Mouse (Mus musculus) forebrain, embryonic 10.5 days (tissue): ENCODE measurements around the gene Klf2. TPM values are rescaled to one million over a fixed set of nuclear protein-coding genes. Genes with fewer than 3 reads are reported as not detected.

Experiments used
- DNase-seq: peaks from one replicate; pipeline ENCODE4 v3.0.0-alpha.2; 2017; ENCODE audit warnings: low spot score; ENCODE audit errors: extremely low spot score
- H3K27ac ChIP-seq: fragments of 300-500 bp; sonication (generic); 2 replicates; pipeline ENCODE4 v1.5.1; 2016; ENCODE audit warnings: mild to moderate bottlenecking
- H3K27me3 ChIP-seq: fragments of 300-500 bp; sonication (generic); 2 replicates; pipeline ENCODE4 v1.6.1; 2016; ENCODE audit warnings: mild to moderate bottlenecking; ENCODE audit not compliant: poor library complexity, severe bottlenecking
- H3K36me3 ChIP-seq: fragments of 300-500 bp; sonication (generic); replicated peaks from 2 replicates; pipeline ENCODE4 v1.6.1; 2016; ENCODE audit warnings: mild to moderate bottlenecking, moderate library complexity
- H3K4me1 ChIP-seq: fragments of 300-500 bp; sonication (generic); 2 replicates; pipeline ENCODE4 v1.6.1; 2016
- H3K4me3 ChIP-seq: fragments of 300-500 bp; sonication (generic); 2 replicates; pipeline ENCODE4 v1.5.1; 2016; ENCODE audit warnings: mild to moderate bottlenecking, moderate library complexity
- H3K9me3 ChIP-seq: fragments of 300-500 bp; sonication (generic); 2 replicates; pipeline ENCODE4 v1.6.1; 2016; ENCODE audit warnings: mild to moderate bottlenecking, moderate library complexity
- WGBS: fragments of 180-500 bp; shearing (Covaris S2); methylation state at CpG from one replicate; pipeline ENCODE4 v1.1.7; 2016; 5-methylcytosine and 5-hydroxymethylcytosine counted together
- polyA plus RNA-seq: library from polyadenylated mRNA; unstranded; fragments of >200 nt; fragmentation: Nextera tagmentation; extraction: Ambion mirVana; gene quantifications from 2 replicates; pipeline ENCODE4 v1.2.1, GENCODE M21; 2016

Gene Klf2
- polyA plus RNA-seq, 1 experiment from 2014 or later: 2.6 TPM

DNA sequence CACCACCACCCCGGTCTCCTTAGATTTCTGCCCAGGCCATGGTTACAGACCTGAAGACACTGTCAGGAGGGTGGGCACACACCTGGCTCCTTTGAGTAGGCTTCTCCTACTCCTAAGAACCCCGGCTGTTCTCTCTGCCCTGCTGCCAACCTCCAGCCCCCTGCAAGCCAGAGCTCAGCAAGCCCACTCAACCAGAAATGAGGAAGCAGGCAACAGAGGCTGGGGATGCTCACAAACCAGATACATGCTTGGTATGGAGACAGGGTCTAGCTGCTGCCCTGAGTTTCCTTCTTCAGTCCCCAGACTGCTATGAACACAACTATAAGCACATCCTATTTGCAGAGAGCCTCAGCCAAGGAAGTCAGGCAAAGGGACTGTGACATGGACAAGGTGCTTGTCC is 29.3 kb downstream of the Klf2 start:
- WGBS: 92% methylated on average over 2 of the region's 2 CpGs
- no peaks in the 10 kb centered on the region for H3K27me3 ChIP-seq
- H3K9me3 ChIP-seq: no peaks in the 10 kb centered on the region
- no peaks in the 10 kb centered on the region for H3K4me1 ChIP-seq
- no peak overlapping the region for H3K27ac ChIP-seq
- H3K36me3 ChIP-seq: peaks cover 65% of the 10 kb centered on the region
- H3K4me3 ChIP-seq: no peak overlapping the region
- no peak for DNase-seq

DNA sequence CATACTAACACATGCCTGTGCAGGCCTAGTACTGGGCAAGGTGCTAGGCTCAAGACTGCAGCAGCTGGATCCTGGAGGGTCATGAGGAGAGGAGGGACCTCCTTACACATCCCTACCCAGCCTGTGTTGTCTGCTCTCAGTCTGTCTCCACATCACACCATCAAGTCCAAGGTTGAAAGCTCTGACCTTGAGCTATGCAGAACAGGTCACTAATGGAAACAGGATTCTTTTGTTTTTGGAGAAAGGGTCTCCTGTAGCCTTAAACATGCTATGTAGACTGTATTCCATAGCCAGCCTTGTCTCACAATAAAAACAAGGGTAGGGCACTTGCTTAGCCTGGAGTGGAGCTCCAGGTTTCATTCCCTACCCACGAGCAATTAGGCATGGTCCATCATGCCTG is 30.1 kb downstream of the Klf2 start:
- Histone ChIP-seq H3K9me3 (no peaks in the 10 kb centered on the region), H3K4me3 (no peak overlapping the region), H3K36me3 (peaks cover 70% of the 10 kb centered on the region), H3K27ac (no peak overlapping the region), H3K27me3 (no peaks in the 10 kb centered on the region), H3K4me1 (no peaks in the 10 kb centered on the region)
- WGBS: 92% methylated on average over 1 of the region's 1 CpGs
- no peak for DNase-seq

- WGBS: 93% methylated on average over 9 of the region's 9 CpGs
- Histone ChIP-seq H3K27ac (no peak overlapping the region), H3K9me3 (no peaks in the 10 kb centered on the region), H3K27me3 (no peaks in the 10 kb centered on the region), H3K4me1 (no peaks in the 10 kb centered on the region), H3K36me3 (peaks cover 71% of the 10 kb centered on the region), H3K4me3 (no peak overlapping the region)
- DNase-seq: no peak
These were observed 31.0 kb downstream of the Klf2 start for GRCm38 (mm10) chr8:72349838-72350237.

DNA sequence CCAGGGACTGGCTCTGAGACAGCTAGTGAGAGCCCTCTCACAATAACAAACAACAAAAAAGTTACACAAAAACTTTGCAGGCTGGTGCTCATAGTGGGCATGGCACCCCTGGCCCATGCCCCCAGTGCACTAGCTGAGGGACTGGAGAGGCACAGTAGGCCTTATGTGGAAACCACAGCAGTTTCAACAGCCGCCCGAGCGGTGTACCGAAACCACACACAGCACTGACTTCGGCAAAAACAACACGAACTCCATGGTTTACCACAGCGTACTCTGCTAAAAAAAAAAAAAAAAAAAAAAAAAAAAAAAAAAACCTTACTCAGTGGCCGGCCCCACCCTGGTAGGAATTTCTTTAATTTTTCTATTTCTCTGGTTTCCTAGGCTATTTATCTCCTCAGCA is 31.9 kb downstream of the Klf2 start:
- H3K36me3 ChIP-seq: peaks cover 71% of the 10 kb centered on the region
- no peak for DNase-seq
- WGBS: 95% methylated on average over 8 of the region's 8 CpGs

GRCm38 (mm10) chr8:72351405-72352005 is 32.7 kb downstream of the Klf2 start:
- DNase-seq: no peak
- no peak overlapping the region for H3K27ac ChIP-seq
- no peaks in the 10 kb centered on the region for H3K9me3 ChIP-seq
- H3K27me3 ChIP-seq: no peaks in the 10 kb centered on the region
- H3K4me3 ChIP-seq: no peak overlapping the region
- peaks cover 71% of the 10 kb centered on the region for H3K36me3 ChIP-seq
- 95% methylated on average over 7 of the region's 7 CpGs for WGBS
- no peaks in the 10 kb centered on the region for H3K4me1 ChIP-seq

More for the DNA sequence above, 31.9 kb downstream of the Klf2 start:
- Histone ChIP-seq H3K27me3 (no peaks in the 10 kb centered on the region), H3K4me3 (no peak overlapping the region), H3K9me3 (no peaks in the 10 kb centered on the region), H3K4me1 (no peaks in the 10 kb centered on the region), H3K27ac (no peak overlapping the region)

DNA sequence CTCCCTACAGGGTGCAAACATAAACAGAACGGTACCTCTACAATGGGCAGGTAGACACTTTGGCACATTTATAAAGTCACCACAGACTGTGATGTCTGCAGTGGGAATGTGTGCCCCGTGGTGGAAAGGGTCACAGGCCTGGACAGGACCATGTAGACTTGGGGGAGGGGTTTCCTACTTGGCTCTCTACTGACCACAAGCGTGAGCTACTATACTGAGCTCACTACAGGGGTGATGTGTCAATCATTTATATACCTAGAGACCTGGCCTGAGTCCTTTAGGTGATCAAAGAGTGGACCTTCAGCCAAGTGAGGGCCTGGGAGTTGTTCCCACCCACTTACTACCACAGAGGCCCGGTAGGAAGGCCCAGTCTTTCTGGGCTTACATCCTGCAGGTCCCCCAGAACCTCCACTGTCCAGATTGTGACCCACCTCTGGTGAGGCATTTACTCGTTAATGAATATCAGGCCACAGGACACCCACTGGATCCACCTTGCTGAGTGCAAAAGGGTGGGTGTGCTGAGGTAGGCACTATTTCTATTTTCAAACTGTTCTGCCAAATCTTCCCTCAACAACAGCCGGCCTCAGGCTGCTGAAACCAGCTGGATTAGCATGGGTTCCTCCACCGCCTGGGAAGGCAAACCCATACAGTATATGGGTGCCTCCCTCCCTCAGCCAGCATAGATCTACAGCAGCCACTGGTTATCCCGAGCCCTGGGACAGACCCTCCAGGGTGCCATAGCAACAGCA is 34.3 kb downstream of the Klf2 start:
- H3K4me3 ChIP-seq: no peak overlapping the region
- DNase-seq: no peak
- H3K36me3 ChIP-seq: peaks cover 72% of the 10 kb centered on the region
- 90% methylated on average over 8 of the region's 8 CpGs for WGBS
- no peak overlapping the region for H3K27ac ChIP-seq
- H3K27me3 ChIP-seq: no peaks in the 10 kb centered on the region
- H3K9me3 ChIP-seq: no peaks in the 10 kb centered on the region
- H3K4me1 ChIP-seq: no peaks in the 10 kb centered on the region

DNA sequence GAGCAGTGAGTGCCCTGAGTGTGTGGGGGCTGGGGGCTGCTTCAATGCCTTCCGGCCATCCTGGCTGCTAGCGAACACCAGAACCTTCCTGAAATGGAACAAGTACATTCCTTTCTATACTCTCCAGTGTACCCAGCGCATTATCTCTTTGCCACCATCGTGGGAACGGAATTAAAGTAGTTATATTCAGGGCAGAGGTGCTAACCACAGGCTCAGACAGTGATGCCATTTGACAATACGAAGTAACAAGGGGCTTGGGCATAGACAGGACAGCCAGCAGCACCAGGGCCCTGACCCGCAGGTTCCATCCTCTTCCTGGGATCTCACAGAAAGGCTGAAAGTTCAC is 34.8 kb downstream of the Klf2 start:
- H3K27me3 ChIP-seq: no peaks in the 10 kb centered on the region
- no peak overlapping the region for H3K4me3 ChIP-seq
- 91% methylated on average over 7 of the region's 7 CpGs for WGBS
- H3K4me1 ChIP-seq: no peaks in the 10 kb centered on the region
- no peak overlapping the region for H3K27ac ChIP-seq
- H3K9me3 ChIP-seq: no peaks in the 10 kb centered on the region
- H3K36me3 ChIP-seq: peaks cover 73% of the 10 kb centered on the region
- DNase-seq: no peak

- DNase-seq: no peak
- H3K9me3 ChIP-seq: no peaks in the 10 kb centered on the region
- no peak overlapping the region for H3K4me3 ChIP-seq
- no peaks in the 10 kb centered on the region for H3K4me1 ChIP-seq
- 79% methylated on average over 11 of the region's 11 CpGs for WGBS
- H3K27me3 ChIP-seq: no peaks in the 10 kb centered on the region
- no peak overlapping the region for H3K27ac ChIP-seq
- H3K36me3 ChIP-seq: peaks cover 76% of the 10 kb centered on the region
These were observed 35.4 kb downstream of the Klf2 start for GRCm38 (mm10) chr8:72354272-72354671.

- Histone ChIP-seq H3K9me3 (no peaks in the 10 kb centered on the region), H3K27me3 (no peaks in the 10 kb centered on the region), H3K27ac (no peak overlapping the region), H3K4me3 (no peak overlapping the region), H3K36me3 (peaks cover 99% of the 10 kb centered on the region), H3K4me1 (no peaks in the 10 kb centered on the region)
- no peak for DNase-seq
- 93% methylated on average over 3 of the region's 3 CpGs for WGBS
These were observed 37.8 kb downstream of the Klf2 start for GRCm38 (mm10) chr8:72356593-72356992.

- H3K27ac ChIP-seq: no peak overlapping the region
- no peaks in the 10 kb centered on the region for H3K4me1 ChIP-seq
- peaks cover 99% of the 10 kb centered on the region for H3K36me3 ChIP-seq
- no peak for DNase-seq
- no peak overlapping the region for H3K4me3 ChIP-seq
- H3K27me3 ChIP-seq: no peaks in the 10 kb centered on the region
- no peaks in the 10 kb centered on the region for H3K9me3 ChIP-seq
These were observed 41.3 kb downstream of the Klf2 start for GRCm38 (mm10) chr8:72360162-72360561.

- H3K27me3 ChIP-seq: no peaks in the 10 kb centered on the region
- H3K4me3 ChIP-seq: no peak overlapping the region
- H3K4me1 ChIP-seq: no peaks in the 10 kb centered on the region
- H3K27ac ChIP-seq: no peak overlapping the region
- H3K36me3 ChIP-seq: peaks cover 99% of the 10 kb centered on the region
- no peaks in the 10 kb centered on the region for H3K9me3 ChIP-seq
- WGBS: 96% methylated on average over 4 of the region's 4 CpGs
- no peak for DNase-seq
These were observed 43.9 kb downstream of the Klf2 start for GRCm38 (mm10) chr8:72362754-72363153.

DNA sequence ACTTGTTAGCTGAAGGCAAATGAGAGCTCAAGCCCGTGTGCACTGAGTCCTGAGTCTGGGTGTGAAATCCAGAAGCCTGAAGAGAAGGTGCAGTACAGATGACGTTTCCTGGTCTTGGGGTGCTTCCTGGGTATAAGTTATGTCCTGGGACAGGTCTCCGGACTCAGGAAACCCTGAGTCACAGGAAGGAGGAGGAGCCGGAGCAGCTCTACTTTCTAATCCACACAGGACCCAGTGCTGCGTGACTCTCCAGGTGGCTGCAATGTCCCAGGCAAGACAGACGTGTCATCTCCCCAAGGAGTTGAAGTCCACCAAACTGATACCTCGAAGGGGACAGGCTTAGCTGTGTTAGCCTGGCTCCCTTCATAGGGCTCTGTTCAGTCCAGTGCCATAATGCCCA is 44.6 kb downstream of the Klf2 start:
- Histone ChIP-seq H3K27ac (no peak overlapping the region), H3K4me1 (no peaks in the 10 kb centered on the region), H3K27me3 (no peaks in the 10 kb centered on the region), H3K9me3 (no peaks in the 10 kb centered on the region), H3K4me3 (no peak overlapping the region), H3K36me3 (peaks cover 99% of the 10 kb centered on the region)
- DNase-seq: no peak
- 89% methylated on average over 7 of the region's 7 CpGs for WGBS

DNA sequence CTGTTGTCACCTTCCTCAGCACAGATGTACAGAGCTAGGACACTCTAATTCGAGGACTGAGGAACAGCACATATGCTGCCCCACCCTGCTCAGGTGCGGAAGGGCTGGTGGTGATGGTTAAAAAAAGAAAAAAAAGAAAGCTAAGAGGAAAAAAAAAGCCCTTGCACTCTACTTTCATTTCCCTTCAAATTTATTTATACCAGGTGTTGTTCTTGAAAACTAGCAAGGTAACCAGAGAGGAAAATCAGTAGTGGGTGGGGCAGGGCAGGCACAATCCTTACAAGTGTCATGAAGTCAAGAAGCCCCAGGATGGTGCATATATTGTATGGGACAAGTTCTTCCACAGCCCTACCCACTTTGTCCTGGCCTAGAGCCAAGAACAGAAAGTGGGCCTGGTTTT is 46.2 kb downstream of the Klf2 start:
- WGBS: 93% methylated on average over 2 of the region's 2 CpGs
- Histone ChIP-seq H3K4me3 (no peak overlapping the region), H3K36me3 (peaks cover 100% of the 10 kb centered on the region), H3K27ac (no peak overlapping the region), H3K4me1 (no peaks in the 10 kb centered on the region), H3K9me3 (no peaks in the 10 kb centered on the region), H3K27me3 (no peaks in the 10 kb centered on the region)
- DNase-seq: no peak
